Mouse (Mus musculus) c-Kit-negative CD71-positive TER-119-positive erythroid progenitor cells, embryonic 14.5 days (primary cell): ENCODE results near the gene Fam98c.
A peak's percentile ranks its signal among the peaks of the same experiment; 100 is the strongest.
"Not testable (repeated sequence)": the region's sequence is repeated elsewhere in the genome, so short reads cannot be mapped to it uniquely, and the experiment has no call there.

ENCODE experiments used
- DNase-seq: peaks from one replicate; pipeline ENCODE4 v3.0.0-alpha.2; 2013; ENCODE audit warnings: low read depth, low spot score

Fam98c gene

DNA sequence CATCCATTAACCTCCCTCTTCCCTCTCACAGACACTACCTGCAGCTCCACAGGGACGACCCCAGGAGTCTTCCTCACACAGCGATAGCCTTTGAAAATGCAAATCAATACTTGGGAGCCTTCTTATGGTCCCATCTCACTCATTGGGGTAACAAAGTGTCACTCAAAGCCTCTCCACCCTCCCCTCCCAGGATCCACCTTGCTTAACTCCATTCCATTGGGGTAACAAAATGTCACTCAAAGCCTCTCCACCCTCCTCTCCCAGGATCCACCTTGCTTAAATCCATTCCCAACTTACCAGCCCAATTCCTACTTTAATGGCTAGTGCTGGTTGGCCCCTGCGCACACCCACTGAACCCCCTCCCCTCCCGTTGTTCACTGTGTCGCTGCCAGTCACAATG lies 2.2 kb upstream of the Fam98c start:
- DNase-seq, result no peak

GRCm38 (mm10) chr7:29155196-29155837 lies 717 bp downstream of the Fam98c start:
- DNase-seq, result peak; percentile 72

- DNase-seq, result no peak
These were observed 1.9 kb downstream of the Fam98c start for GRCm38 (mm10) chr7:29154018-29154720.

- no peak for DNase-seq
These were observed 4.5 kb downstream of the Fam98c start for GRCm38 (mm10) chr7:29151486-29151885.

GRCm38 (mm10) chr7:29148771-29149170 lies 7.3 kb downstream of the Fam98c start:
- DNase-seq, result no peak

DNA sequence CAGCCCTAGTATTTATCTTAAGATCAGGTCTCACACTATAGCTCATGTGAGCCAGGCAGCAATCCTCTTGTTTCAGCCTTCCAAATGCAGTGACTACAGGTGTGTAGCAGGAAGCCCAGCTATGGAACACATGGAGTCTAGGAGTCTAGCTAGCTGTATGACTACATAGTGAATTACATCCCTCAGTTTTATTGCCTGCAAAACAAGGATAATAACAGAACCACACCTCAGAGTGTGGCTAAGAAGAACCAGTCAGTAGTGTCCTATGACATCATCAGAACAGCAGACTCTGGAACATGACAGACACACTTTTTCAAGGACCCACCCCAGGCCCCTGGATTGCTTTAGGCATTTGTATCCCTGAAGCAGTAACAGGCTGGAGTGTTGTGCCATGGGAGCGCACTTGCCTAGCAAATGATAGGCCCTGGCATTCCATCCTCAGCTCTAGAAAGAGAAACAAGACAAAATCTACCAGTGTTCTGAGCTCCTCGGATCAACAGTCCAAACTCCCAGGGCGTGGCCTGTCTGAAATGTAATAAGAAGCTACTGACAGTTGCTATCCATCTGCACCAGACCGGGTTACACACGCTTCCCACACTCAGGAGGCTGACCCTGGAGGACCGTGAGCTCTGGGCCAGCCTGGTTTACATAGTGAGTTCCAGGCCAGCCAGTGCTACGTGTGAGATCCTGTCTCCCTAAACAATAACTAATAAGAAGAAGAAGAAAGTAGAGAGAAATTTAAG lies 9.2 kb downstream of the Fam98c start:
- DNase-seq, result no peak

- no peak for DNase-seq
These were observed 12.0 kb downstream of the Fam98c start for GRCm38 (mm10) chr7:29144006-29144405.

DNA sequence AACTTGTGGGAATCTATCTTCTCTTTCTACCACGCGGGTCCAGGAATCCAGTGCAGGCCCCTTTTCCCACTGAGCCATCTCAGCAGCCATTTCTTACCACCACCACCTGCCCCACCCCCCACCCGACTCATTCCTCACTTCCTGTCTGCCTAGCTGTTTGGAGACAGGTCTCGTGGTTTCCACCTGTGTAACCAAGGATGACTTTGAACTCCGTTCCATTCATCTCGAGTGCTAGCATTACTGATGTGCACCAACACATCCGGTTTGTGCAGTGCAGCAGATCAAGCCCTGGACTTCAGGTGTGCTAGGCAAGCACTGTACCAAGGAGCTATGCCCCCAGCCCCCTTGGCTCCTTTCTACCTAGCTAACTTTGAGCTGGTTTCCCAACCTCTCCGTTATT lies 14.6 kb downstream of the Fam98c start:
- DNase-seq, result no peak

- not testable (repeated sequence) for DNase-seq
These were observed 16.8 kb downstream of the Fam98c start for GRCm38 (mm10) chr7:29139237-29139636.

GRCm38 (mm10) chr7:29137429-29137828 lies 18.6 kb downstream of the Fam98c start:
- no peak for DNase-seq

GRCm38 (mm10) chr7:29134693-29135386 lies 21.2 kb downstream of the Fam98c start, which contains the start of gene Rasgrp4:
TSS of gene Rasgrp4 (plus strand) at chr7:29134851.
- DNase-seq, result no peak

GRCm38 (mm10) chr7:29134230-29134629 lies 21.8 kb downstream of the Fam98c start:
- DNase-seq, result no peak

- DNase-seq, result no peak
These were observed 27.3 kb downstream of the Fam98c start for GRCm38 (mm10) chr7:29128725-29129124.

DNA sequence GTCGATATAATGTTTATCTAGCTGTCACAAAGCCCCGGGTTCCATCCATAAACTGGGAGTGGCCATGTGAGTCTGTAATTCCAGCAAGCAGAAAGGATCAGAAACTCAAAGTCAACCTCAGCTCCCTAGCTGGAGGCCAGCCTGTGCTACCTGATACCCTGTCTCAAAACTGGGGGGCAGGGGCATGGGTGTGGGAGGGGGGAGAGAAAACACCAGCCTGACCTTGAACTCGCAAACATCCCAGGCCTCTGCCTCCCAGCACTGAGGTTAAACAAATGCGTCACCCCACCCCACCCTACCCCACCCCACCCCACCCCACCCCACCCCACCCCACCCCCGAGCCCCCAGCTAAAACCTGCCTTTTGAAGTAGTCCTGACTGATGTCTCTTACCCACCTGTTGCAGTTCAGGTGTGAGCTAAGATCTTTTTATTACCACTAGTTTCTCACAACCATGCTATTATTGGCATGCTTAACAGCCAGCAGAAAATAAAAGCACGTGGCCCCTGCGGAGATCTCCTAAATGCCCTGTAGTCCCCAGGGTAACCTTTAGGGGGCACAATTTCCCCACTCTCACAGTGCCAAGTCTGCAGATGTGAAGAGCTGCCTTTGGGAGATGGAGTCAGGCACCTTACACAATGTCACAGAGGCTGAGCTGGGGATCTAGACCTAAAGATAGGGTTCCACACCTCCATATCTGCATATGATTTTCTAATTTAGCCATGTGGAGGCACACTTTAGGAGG lies 29.7 kb downstream of the Fam98c start:
- DNase-seq, result peak; percentile 22

DNA sequence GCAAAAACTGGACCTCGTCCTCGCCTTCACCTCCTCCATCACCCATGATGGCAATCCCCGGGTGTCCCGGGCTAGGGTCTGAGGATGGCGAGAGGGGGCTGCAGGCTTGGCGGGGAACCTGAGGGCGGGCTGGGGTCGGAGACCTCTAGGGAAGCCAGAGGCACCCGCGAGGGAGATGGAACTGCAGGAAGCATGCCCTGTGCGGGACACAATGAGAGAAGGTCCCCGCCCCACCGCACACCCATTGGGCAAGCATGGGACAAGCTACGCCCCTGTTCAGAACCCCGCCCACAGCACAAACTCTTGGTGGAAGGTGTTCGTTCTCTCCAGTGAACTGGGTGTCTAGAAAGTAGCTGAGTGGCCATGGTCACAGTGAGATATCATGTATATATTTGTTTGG lies 31.1 kb downstream of the Fam98c start, which contains the start of gene Ryr1:
TSS of gene Ryr1 (minus strand) at position 210 of the 400 bp plus-strand sequence.
- DNase-seq, result peak; percentile 13

DNA sequence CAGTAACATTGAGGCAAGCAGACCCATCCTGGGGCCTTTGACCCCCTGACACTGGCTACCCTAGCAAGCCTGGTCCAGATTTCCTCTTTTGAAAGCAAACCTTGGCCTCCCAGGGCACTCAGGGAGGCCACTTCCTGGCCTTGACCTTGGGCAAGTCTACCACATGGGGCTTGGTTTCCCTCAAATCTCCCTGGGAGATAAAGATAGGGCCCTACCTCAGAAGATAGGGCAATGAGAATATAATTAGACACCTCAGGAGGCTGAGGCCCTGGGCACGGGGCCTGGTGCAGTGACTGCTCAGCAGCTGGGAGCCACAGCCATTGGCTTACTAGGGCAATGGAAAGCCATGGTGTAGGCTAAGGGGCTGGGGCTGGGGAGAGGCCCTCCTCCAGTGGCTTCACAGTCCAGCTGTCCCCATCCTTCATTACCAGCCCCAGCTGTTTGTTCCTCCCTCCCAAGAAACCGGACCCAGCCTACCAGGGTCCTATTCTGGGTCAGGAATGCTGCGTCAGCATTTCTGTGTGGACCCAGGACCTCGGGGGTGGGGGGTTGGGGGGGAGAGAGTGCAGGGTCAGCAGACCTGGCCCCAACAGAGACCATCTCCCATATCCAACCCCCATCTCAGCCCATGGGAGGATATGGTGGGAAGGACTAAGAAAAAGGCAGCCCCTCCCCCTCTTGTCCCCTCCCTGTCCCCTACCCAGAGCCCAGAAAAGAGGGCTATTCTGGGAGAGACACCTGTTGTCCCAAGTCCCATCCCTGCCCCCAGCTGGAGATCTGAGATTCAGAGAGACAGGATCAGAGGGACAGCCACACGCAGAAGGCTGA lies 32.3 kb downstream of the Fam98c start:
- no peak for DNase-seq

- DNase-seq, result no peak
These were observed 33.2 kb downstream of the Fam98c start for GRCm38 (mm10) chr7:29122821-29123220.

- no peak for DNase-seq
These were observed 36.5 kb downstream of the Fam98c start for GRCm38 (mm10) chr7:29119526-29119925.

DNA sequence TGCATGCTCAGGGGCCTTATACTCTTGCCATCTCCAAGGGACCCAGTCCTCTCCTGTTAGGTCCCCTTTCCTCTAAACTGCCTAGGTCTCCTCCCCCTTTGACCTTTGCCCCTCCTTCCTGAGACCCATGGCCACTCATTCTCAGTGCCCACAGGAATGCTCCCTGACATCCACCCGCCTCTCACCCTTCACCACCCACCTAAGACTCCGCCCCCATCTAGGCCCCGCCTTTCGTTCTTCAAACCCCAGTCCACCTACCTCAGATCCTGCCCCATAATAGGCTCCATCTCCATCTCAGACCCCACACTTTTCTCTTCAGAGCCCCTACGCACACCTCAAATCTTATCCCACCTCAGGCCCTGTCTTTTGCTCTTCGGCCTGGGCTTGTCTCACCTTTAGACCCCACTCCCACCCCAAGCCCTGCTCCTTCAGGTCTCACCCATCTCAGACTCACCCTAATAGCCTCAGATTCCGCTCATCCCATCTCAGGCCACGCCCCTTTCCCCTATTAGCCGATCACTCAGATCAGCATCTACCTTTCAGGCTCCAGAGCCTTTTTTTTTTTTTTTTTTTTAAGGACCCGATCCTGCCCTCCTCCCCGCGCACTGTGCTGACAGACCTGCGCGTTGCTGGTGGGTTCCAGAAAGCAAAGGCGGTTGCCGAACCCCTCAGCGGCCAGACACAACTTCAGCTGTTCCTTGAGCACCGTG lies 37.7 kb downstream of the Fam98c start:
- no peak for DNase-seq
